Mouse (Mus musculus) embryonic facial prominence, embryonic 13.5 days (tissue): ENCODE measurements around the gene Baiap2l2. TPM values are rescaled to one million over a fixed set of nuclear protein-coding genes. Genes with fewer than 3 reads are reported as not detected.

Experiments
- ATAC-seq: fragments of 200-750 bp; cut with Nextera tagmentation; 2 replicates; pipeline ENCODE4 v1.8.0; 2017; ENCODE audit warnings: low read depth; ENCODE audit not compliant: insufficient number of reproducible peaks, insufficient read depth, low FRiP score, low TSS enrichment
- H3K27ac ChIP-seq: fragments of 300-500 bp; sonication (generic); 2 replicates; pipeline ENCODE4 v1.5.1; 2015; ENCODE audit warnings: moderate library complexity, mild to moderate bottlenecking, inconsistent platforms
- H3K27me3 ChIP-seq: fragments of 300-500 bp; sonication (generic); 2 replicates; pipeline ENCODE4 v1.6.1; 2015; ENCODE audit warnings: mild to moderate bottlenecking, inconsistent platforms
- H3K36me3 ChIP-seq: fragments of 300-500 bp; sonication (generic); 2 replicates; pipeline ENCODE4 v1.6.1; 2015; ENCODE audit warnings: mild to moderate bottlenecking, inconsistent platforms
- H3K4me1 ChIP-seq: fragments of 300-500 bp; sonication (generic); 2 replicates; pipeline ENCODE4 v1.6.1; 2015; ENCODE audit warnings: inconsistent platforms
- H3K4me2 ChIP-seq: fragments of 300-500 bp; sonication (generic); 2 replicates; pipeline ENCODE4 v1.6.1; 2015; ENCODE audit warnings: moderate library complexity, mild to moderate bottlenecking, inconsistent platforms
- H3K4me3 ChIP-seq: fragments of 300-500 bp; sonication (generic); 2 replicates; pipeline ENCODE4 v1.5.1; 2015; ENCODE audit warnings: mild to moderate bottlenecking, inconsistent platforms
- H3K9ac ChIP-seq: fragments of 300-500 bp; sonication (generic); 2 replicates; pipeline ENCODE4 v1.6.1; 2015; ENCODE audit warnings: mild to moderate bottlenecking, inconsistent platforms
- H3K9me3 ChIP-seq: fragments of 300-500 bp; sonication (generic); 2 replicates; pipeline ENCODE4 v1.6.1; 2016; ENCODE audit warnings: inconsistent platforms
- WGBS: fragments of 180-500 bp; shearing (Covaris S2); methylation state at CpG from one replicate; pipeline ENCODE4 v1.1.7; 2015; ENCODE audit warnings: mixed read lengths; 5-methylcytosine and 5-hydroxymethylcytosine counted together
- polyA plus RNA-seq: library from polyadenylated mRNA; unstranded; fragments of >200 nt; fragmentation: Nextera tagmentation; extraction: Ambion mirVana; gene quantifications from 2 replicates; pipeline ENCODE4 v1.2.1, GENCODE M21; 2015

Gene Baiap2l2
- polyA plus RNA-seq, 1 experiment from 2014 or later, result 23.4 TPM

- no peak overlapping the region for H3K27ac ChIP-seq
- WGBS, result 54% methylated on average over 10 of the region's 10 CpGs
- H3K9me3 ChIP-seq, result no peaks in the 10 kb centered on the region
- peaks cover 17% of the 10 kb centered on the region for H3K27me3 ChIP-seq
- H3K4me3 ChIP-seq, result no peak overlapping the region
- no peak overlapping the region for H3K4me2 ChIP-seq
- H3K4me1 ChIP-seq, result peaks cover 16% of the 10 kb centered on the region
- no peak overlapping the region for H3K9ac ChIP-seq
- ATAC-seq, result no peak
- no peaks in the 10 kb centered on the region for H3K36me3 ChIP-seq
These were observed 12.3 kb downstream of the Baiap2l2 start for GRCm38 (mm10) chr15:79273020-79273419.

- no peaks in the 10 kb centered on the region for H3K9me3 ChIP-seq
- H3K27me3 ChIP-seq, result peaks cover 17% of the 10 kb centered on the region
- no peak for ATAC-seq
- H3K9ac ChIP-seq, result no peak overlapping the region
- peak overlapping the region; percentile 68 for H3K4me2 ChIP-seq
- H3K4me1 ChIP-seq, result peaks cover 12% of the 10 kb centered on the region
- 13% methylated on average over 17 of the region's 17 CpGs for WGBS
- H3K27ac ChIP-seq, result no peak overlapping the region
- H3K4me3 ChIP-seq, result peak overlapping the region; percentile 34
- H3K36me3 ChIP-seq, result no peaks in the 10 kb centered on the region
These were observed 14.1 kb downstream of the Baiap2l2 start for GRCm38 (mm10) chr15:79271124-79271746.

- Histone ChIP-seq H3K4me1 (peaks cover 12% of the 10 kb centered on the region), H3K4me3 (peak overlapping the region; percentile 34), H3K9ac (peak overlapping the region; percentile 47), H3K27me3 (peaks cover 17% of the 10 kb centered on the region), H3K4me2 (peak overlapping the region; percentile 68), H3K9me3 (no peaks in the 10 kb centered on the region), H3K27ac (no peak overlapping the region), H3K36me3 (no peaks in the 10 kb centered on the region)
- WGBS, result 2% methylated on average over 33 of the region's 33 CpGs
- no peak for ATAC-seq
These were observed 14.8 kb downstream of the Baiap2l2 start for GRCm38 (mm10) chr15:79270317-79271123.

- Histone ChIP-seq H3K4me2 (no peak overlapping the region), H3K27ac (no peak overlapping the region), H3K4me3 (no peak overlapping the region), H3K27me3 (peaks cover 21% of the 10 kb centered on the region), H3K4me1 (peaks cover 12% of the 10 kb centered on the region), H3K9ac (no peak overlapping the region), H3K36me3 (no peaks in the 10 kb centered on the region), H3K9me3 (no peaks in the 10 kb centered on the region)
- no peak for ATAC-seq
- 32% methylated on average over 1 of the region's 1 CpGs for WGBS
These were observed 16.8 kb downstream of the Baiap2l2 start for GRCm38 (mm10) chr15:79268521-79268920.

GRCm38 (mm10) chr15:79265384-79265783 is 20.0 kb downstream of the Baiap2l2 start:
- no peaks in the 10 kb centered on the region for H3K9me3 ChIP-seq
- peaks cover 31% of the 10 kb centered on the region for H3K27me3 ChIP-seq
- H3K9ac ChIP-seq, result 0 out of 2 replicates have a peak overlapping the region, but pooled peaks have one; percentile 3
- ATAC-seq, result no peak
- no peak overlapping the region for H3K4me2 ChIP-seq
- 64% methylated on average over 4 of the region's 4 CpGs for WGBS
- H3K4me1 ChIP-seq, result peaks cover 18% of the 10 kb centered on the region
- H3K4me3 ChIP-seq, result no peak overlapping the region
- H3K36me3 ChIP-seq, result no peaks in the 10 kb centered on the region
- no peak overlapping the region for H3K27ac ChIP-seq

- Histone ChIP-seq H3K4me3 (no peak overlapping the region), H3K27ac (no peak overlapping the region), H3K36me3 (no peaks in the 10 kb centered on the region), H3K4me1 (peaks cover 22% of the 10 kb centered on the region), H3K27me3 (peaks cover 37% of the 10 kb centered on the region), H3K9ac (no peak overlapping the region), H3K9me3 (no peaks in the 10 kb centered on the region), H3K4me2 (no peak overlapping the region)
- ATAC-seq, result no peak
- 91% methylated on average over 6 of the region's 6 CpGs for WGBS
These were observed 21.6 kb downstream of the Baiap2l2 start for GRCm38 (mm10) chr15:79263726-79264125.

GRCm38 (mm10) chr15:79262786-79263309 is 22.5 kb downstream of the Baiap2l2 start:
- peak overlapping the region; percentile 100 for H3K4me2 ChIP-seq
- no peak overlapping the region for H3K27ac ChIP-seq
- ATAC-seq, result no peak
- WGBS, result 93% methylated on average over 3 of the region's 3 CpGs
- no peaks in the 10 kb centered on the region for H3K36me3 ChIP-seq
- peaks cover 37% of the 10 kb centered on the region for H3K27me3 ChIP-seq
- H3K4me3 ChIP-seq, result 0 out of 2 replicates have a peak overlapping the region, but pooled peaks have one; percentile 70
- 0 out of 2 replicates have a peak overlapping the region, but pooled peaks have one; percentile 37 for H3K9ac ChIP-seq
- peaks cover 25% of the 10 kb centered on the region for H3K4me1 ChIP-seq
- H3K9me3 ChIP-seq, result no peaks in the 10 kb centered on the region

- Histone ChIP-seq H3K27me3 (peaks cover 37% of the 10 kb centered on the region), H3K4me3 (peak overlapping the region; percentile 70), H3K27ac (no peak overlapping the region), H3K9ac (0 out of 2 replicates have a peak overlapping the region, but pooled peaks have one; percentile 37), H3K4me1 (peaks cover 25% of the 10 kb centered on the region), H3K4me2 (peak overlapping the region; percentile 100), H3K36me3 (no peaks in the 10 kb centered on the region), H3K9me3 (no peaks in the 10 kb centered on the region)
- 17% methylated on average over 13 of the region's 13 CpGs for WGBS
- no peak for ATAC-seq
These were observed 23.0 kb downstream of the Baiap2l2 start for GRCm38 (mm10) chr15:79262375-79262774.

GRCm38 (mm10) chr15:79261757-79262156 is 23.6 kb downstream of the Baiap2l2 start:
- H3K27me3 ChIP-seq, result peaks cover 37% of the 10 kb centered on the region
- ATAC-seq, result peak; percentile 26; the same call in 1 of the 2 replicates
- peak overlapping the region; percentile 80 for H3K9ac ChIP-seq
- H3K36me3 ChIP-seq, result no peaks in the 10 kb centered on the region
- no peaks in the 10 kb centered on the region for H3K9me3 ChIP-seq
- H3K4me3 ChIP-seq, result peak overlapping the region; percentile 70
- 0% methylated on average over 20 of the region's 28 CpGs for WGBS
- peak overlapping the region; percentile 68 for H3K27ac ChIP-seq
- H3K4me1 ChIP-seq, result peaks cover 25% of the 10 kb centered on the region
- peak overlapping the region; percentile 100 for H3K4me2 ChIP-seq

GRCm38 (mm10) chr15:79261095-79261725 is 24.1 kb downstream of the Baiap2l2 start:
- Histone ChIP-seq H3K27me3 (peaks cover 37% of the 10 kb centered on the region), H3K4me2 (peak overlapping the region; percentile 100), H3K9ac (peak overlapping the region; percentile 80), H3K4me3 (peak overlapping the region; percentile 70), H3K36me3 (no peaks in the 10 kb centered on the region), H3K27ac (peak overlapping the region; percentile 68), H3K9me3 (no peaks in the 10 kb centered on the region), H3K4me1 (peaks cover 25% of the 10 kb centered on the region)
- ATAC-seq, result peak; percentile 56
- under 1% methylated on average over 55 of the region's 62 CpGs for WGBS

GRCm38 (mm10) chr15:79258521-79258920 is 26.8 kb downstream of the Baiap2l2 start:
- no peaks in the 10 kb centered on the region for H3K9me3 ChIP-seq
- 26% methylated on average over 17 of the region's 17 CpGs for WGBS
- no peak for ATAC-seq

More at GRCm38 (mm10) chr15:79258521-79258920, 26.8 kb downstream of the Baiap2l2 start:
- Histone ChIP-seq H3K4me1 (peaks cover 27% of the 10 kb centered on the region), H3K4me3 (no peak overlapping the region), H3K4me2 (no peak overlapping the region), H3K36me3 (no peaks in the 10 kb centered on the region), H3K9ac (no peak overlapping the region), H3K27me3 (peaks cover 47% of the 10 kb centered on the region), H3K27ac (no peak overlapping the region)
